Mouse (Mus musculus): ENCODE results near the gene Olfr462. TPM values are rescaled to one million over a fixed set of nuclear protein-coding genes. Genes with fewer than 3 reads are reported as not detected.

Gene Olfr462
- total RNA-seq, 2 experiments from 2014 or later, result not detected

DNA sequence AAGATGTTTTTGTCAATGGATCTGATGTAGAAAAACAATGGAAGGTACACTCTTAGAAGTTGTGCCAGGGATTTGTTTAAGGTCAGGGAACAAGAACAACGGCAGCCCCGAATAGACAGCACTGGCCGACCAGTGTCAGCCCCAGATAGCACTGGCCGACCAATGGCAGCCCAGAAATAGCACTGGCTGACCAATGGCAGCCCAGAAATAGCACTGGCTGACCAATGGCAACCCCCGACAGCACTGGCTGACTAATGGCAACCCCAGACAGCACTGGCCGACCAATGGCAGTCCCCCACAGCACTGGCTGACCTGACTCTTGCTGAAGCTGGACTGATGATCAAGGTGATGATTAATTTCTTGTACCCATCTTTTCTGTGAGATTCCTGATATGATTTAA lies 44.2 kb downstream of the Olfr462 start:
- DNase-seq, result no peak

DNA sequence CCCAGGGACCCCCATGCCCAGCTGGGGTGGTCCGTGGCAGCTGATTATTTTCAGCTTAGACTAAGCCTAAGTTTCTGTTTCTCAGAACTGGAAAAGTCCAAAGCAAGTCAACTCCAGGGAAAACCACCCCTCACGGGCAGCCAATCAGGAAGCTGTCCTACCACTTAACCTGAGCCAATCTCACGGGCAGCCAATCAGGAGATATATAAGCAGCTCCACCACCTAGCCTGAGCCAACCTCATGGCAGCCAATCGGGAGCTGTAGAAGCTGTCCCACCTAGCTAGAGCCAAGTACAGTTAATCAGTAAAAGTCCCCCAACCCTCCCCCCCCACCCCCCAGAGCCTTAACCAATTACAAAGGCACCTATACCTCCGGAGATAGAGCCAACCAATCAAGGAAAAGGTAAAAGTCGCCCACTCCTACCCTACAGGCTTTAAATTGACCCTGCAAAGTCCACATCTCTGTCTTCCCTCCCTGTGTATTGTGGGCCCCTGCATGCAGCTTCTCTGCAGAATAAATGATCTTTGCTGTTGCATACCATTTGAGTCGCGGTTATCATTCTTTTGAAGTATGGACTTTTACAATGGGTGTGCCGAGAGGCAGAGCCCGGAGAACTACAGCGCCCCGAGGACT lies 45.0 kb downstream of the Olfr462 start:
- no peak for DNase-seq

DNA sequence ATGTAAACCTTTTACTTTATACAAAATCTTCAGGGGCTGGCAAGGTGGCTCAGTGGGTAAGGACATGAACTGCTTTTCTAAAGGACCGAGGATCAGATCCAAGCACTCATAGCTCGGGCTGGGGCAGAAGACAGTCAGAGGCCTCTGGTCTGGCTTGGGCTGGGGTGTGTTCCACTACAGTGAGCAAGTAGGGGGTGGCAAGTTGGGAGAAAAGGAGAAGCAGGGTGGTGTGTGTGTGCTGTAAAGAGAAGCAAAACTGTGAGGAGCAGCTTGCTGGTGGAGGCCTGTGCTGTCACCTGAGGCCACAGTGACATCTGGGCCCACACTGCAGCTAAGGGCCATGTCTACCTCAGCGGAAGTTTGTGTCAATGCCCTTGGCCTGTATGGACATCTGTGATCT lies 50.6 kb downstream of the Olfr462 start:
- no peak for DNase-seq

DNA sequence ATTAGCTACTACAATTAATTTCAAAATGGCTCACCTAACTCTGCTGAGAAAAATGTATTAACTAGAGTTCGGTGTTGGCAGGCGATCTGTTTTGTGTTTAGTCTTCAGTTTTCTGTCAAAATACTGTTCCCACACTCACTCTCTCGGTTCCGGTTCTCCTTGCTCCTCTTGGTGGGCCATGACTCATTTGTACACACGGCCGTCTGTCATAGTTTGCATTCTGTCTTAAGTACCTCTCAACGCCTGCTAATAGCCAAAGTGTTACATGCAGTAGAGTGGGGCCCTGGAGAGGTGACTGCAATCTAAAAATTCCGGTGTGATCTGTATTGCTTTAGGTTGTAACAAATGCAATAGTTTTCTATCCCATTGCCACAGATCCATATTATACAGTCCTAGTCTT lies 51.4 kb downstream of the Olfr462 start:
- no peak for DNase-seq

Other genes starting within 250 kb of the Olfr462 start
- 1 to 10 TPM; 6.2 to 8.9 TPM for gene Rnf43, start 229.5 kb downstream of the Olfr462 start, total RNA-seq (2021)
- 10 to 100 TPM; 60.5 to 90.0 TPM for gene Supt4a, start 154.7 kb downstream of the Olfr462 start, total RNA-seq (2021)
- gene Tspoap1, start 131.7 kb downstream of the Olfr462 start, total RNA-seq (2021), result 1 to 10 TPM; 3.5 to 5.0 TPM
- under 1 TPM in 1 of 2 experiments, not detected in 1; 0.40 TPM for gene Mpo, start 98.7 kb downstream of the Olfr462 start, total RNA-seq (2021)
- gene Lpo, start 64.0 kb downstream of the Olfr462 start, total RNA-seq (2021), result not detected
- 10 to 100 TPM in 1 of 2 experiments, 1 to 10 TPM in 1; 9.3 to 10.2 TPM for gene Mks1, start 39.1 kb downstream of the Olfr462 start, total RNA-seq (2021)
- not detected for gene Epx, start 16.7 kb downstream of the Olfr462 start, total RNA-seq (2021)
- not detected for gene Olfr463, start 5.1 kb upstream of the Olfr462 start, total RNA-seq (2021)
- not detected for gene Olfr464, start 28.7 kb upstream of the Olfr462 start, total RNA-seq (2021)
- 100 to 1,000 TPM; 200 to 233 TPM for gene Dynll2, start 95.3 kb upstream of the Olfr462 start, total RNA-seq (2021)
- 100 to 1,000 TPM; 212 to 243 TPM for gene Srsf1, start 155.1 kb upstream of the Olfr462 start, total RNA-seq (2021)
- 10 to 100 TPM; 49.3 to 50.9 TPM for gene Vezf1, start 176.0 kb upstream of the Olfr462 start, total RNA-seq (2021)
- gene Cuedc1, start 205.8 kb upstream of the Olfr462 start, total RNA-seq (2021), result 10 to 100 TPM; 46.9 to 53.4 TPM

Data from adrenal gland, postnatal 36 days (tissue).